ENCODE assay signal across 7 mouse cellular contexts in genomic region chr19:47865353-47865947, GRCm38 (mm10). TPM values are rescaled to one million over a fixed set of nuclear protein-coding genes. Genes with fewer than 3 reads are reported as not detected.
DNase-seq lines count a peak whose midpoint lies in the region; ATAC-seq lines count a peak whose summit lies in the region.

TSS of gene Gsto2 (plus strand) at chr19:47865534.

- no peaks in the 10 kb centered on the region for H3K27me3 ChIP-seq in embryonic facial prominence, embryonic 12.5 days
- H3K27me3 ChIP-seq in limb, embryonic 11.5 days (ENCODE audit: control insufficient read depth, insufficient read depth, low read length): no peaks in the 10 kb centered on the region
- H3K27me3 ChIP-seq in midbrain, embryonic 14.5 days (ENCODE audit: control insufficient read depth, insufficient read depth, low read length): no peaks in the 10 kb centered on the region

- peak within 1 kb of the TSS; percentile 88; the same call in 1 of the 2 replicates for H3K27ac ChIP-seq in embryonic facial prominence, embryonic 12.5 days
- peak within 1 kb of the TSS; percentile 61 for H3K27ac ChIP-seq in limb, embryonic 11.5 days (replicated peaks; ENCODE audit: low read depth, low read length)
- peak within 1 kb of the TSS; percentile 92 for H3K27ac ChIP-seq in midbrain, embryonic 14.5 days (replicated peaks; ENCODE audit: low read depth, low read length)

- peak within 1 kb of the TSS; percentile 73 for H3K9ac ChIP-seq in embryonic facial prominence, embryonic 12.5 days
- H3K9ac ChIP-seq in limb, embryonic 11.5 days (ENCODE audit: low read length): peak within 1 kb of the TSS; percentile 81
- peak within 1 kb of the TSS; percentile 81 for H3K9ac ChIP-seq in midbrain, embryonic 14.5 days (replicated peaks; ENCODE audit: low read length)

- peaks cover 14% of the 10 kb centered on the region; the same call in 1 of the 2 replicates for H3K4me1 ChIP-seq in embryonic facial prominence, embryonic 12.5 days
- H3K4me1 ChIP-seq in limb, embryonic 11.5 days (ENCODE audit: control insufficient read depth, insufficient read depth, low read length): peaks cover 7% of the 10 kb centered on the region; the same call in 1 of the 2 replicates
- peaks cover 6% of the 10 kb centered on the region; the same call in 1 of the 2 replicates for H3K4me1 ChIP-seq in midbrain, embryonic 14.5 days (ENCODE audit: control insufficient read depth, insufficient read depth, low read length)

- peak within 1 kb of the TSS; percentile 64 for H3K4me2 ChIP-seq in embryonic facial prominence, embryonic 12.5 days (replicated peaks)
- H3K4me2 ChIP-seq in limb, embryonic 11.5 days (ENCODE audit: low read depth, severe bottlenecking): peak within 1 kb of the TSS; percentile 65
- peak within 1 kb of the TSS; percentile 76 for H3K4me2 ChIP-seq in midbrain, embryonic 14.5 days (ENCODE audit: low read length)

- peaks cover 16% of the 10 kb centered on the region; the same call in 1 of the 2 replicates for H3K36me3 ChIP-seq in embryonic facial prominence, embryonic 12.5 days
- peaks cover 6% of the 10 kb centered on the region; the same call in 1 of the 2 replicates for H3K36me3 ChIP-seq in limb, embryonic 11.5 days (ENCODE audit: control insufficient read depth, insufficient read depth, low read length)
- H3K36me3 ChIP-seq in midbrain, embryonic 14.5 days (ENCODE audit: control insufficient read depth, insufficient read depth, low read length): 0 out of 2 replicates have a peak, but pooled peaks cover 5% of the 10 kb centered on the region

- H3K4me3 ChIP-seq in embryonic facial prominence, embryonic 12.5 days: peak within 1 kb of the TSS; percentile 59
- peak within 1 kb of the TSS; percentile 56 for H3K4me3 ChIP-seq in limb, embryonic 11.5 days (ENCODE audit: low read depth, low read length)
- peak within 1 kb of the TSS; percentile 54 for H3K4me3 ChIP-seq in midbrain, embryonic 14.5 days (replicated peaks; ENCODE audit: low read depth, low read length)

- WGBS in embryonic facial prominence, embryonic 12.5 days: under 1% methylated on average over 49 of the region's 49 CpGs
- under 1% methylated on average over 49 of the region's 49 CpGs for WGBS in limb, embryonic 11.5 days
- under 1% methylated on average over 49 of the region's 49 CpGs for WGBS in midbrain, embryonic 14.5 days

- ATAC-seq in embryonic facial prominence, embryonic 12.5 days (ENCODE audit: insufficient number of reproducible peaks, insufficient read depth, low FRiP score, low TSS enrichment): peak; percentile 100
- peak; percentile 99 for ATAC-seq in limb, embryonic 11.5 days (ENCODE audit: insufficient number of reproducible peaks, low FRiP score, low TSS enrichment, low read depth)
- peak; percentile 100 for ATAC-seq in midbrain, embryonic 14.5 days (ENCODE audit: low FRiP score, low TSS enrichment)

- no peaks in the 10 kb centered on the region for H3K9me3 ChIP-seq in embryonic facial prominence, embryonic 12.5 days
- H3K9me3 ChIP-seq in limb, embryonic 11.5 days (ENCODE audit: control insufficient read depth, low read length): no peaks in the 10 kb centered on the region
- no peaks in the 10 kb centered on the region for H3K9me3 ChIP-seq in midbrain, embryonic 14.5 days (ENCODE audit: control insufficient read depth, low read length)

- DNase-seq in adrenal gland, postnatal 25 days: peak; percentile 94
- peak; percentile 100 for DNase-seq in heart, adult 11 months
- DNase-seq in kidney, adult 18-20 months: peak; percentile 91
- DNase-seq in limb, embryonic 11.5 days (ENCODE audit: low spot score): peak; percentile 96
- DNase-seq in midbrain, embryonic 14.5 days: peak; percentile 98
- DNase-seq in spleen, adult 18-20 months: peak; percentile 88 to 90

RNA-seq across cellular contexts. Expression of gene Gsto2, which starts in this region (rescaled TPM):
- 1.4 and 2.9 TPM in 2 replicates for total RNA-seq in adrenal gland, postnatal 25 days (2021)
- 1.6 and 2.2 TPM in 2 replicates for polyA plus RNA-seq in embryonic facial prominence, embryonic 12.5 days (2016; fragmentation: Nextera tagmentation; extraction: Ambion mirVana)
- polyA plus RNA-seq in limb, embryonic 11.5 days (2014; fragmentation: Nextera tagmentation; extraction: Ambion mirVana): 0.78 and 1.1 TPM in 2 replicates
- polyA plus RNA-seq in midbrain, embryonic 14.5 days (2014; fragmentation: Nextera tagmentation; extraction: Ambion mirVana): 1.0 and 1.2 TPM in 2 replicates

Comparison
In these comparisons a context has a peak if more than half of its experiments do, and no peak if none do; other contexts are left out.
1. Peak in every context shown above with its lines: DNase-seq, ATAC-seq, H3K4me3 ChIP-seq and H3K27ac ChIP-seq.